In the genomic region with DNA sequence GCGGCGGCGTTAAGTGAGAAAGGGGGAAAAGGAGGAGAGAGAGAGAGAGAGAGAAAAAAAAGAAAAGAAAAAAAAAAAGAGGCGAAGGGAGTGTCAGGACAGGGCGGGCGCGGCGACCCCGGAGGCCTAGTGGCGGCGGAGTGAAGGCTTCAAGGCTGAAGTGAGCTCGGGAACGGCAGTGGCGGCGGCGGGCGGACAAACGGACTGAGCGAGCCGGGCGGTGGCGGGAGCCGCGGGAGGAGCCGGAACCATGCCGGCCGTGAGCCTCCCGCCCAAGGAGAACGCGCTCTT, we compare ENCODE assay signal across 9 mouse cellular contexts. TPM values are rescaled to one million over a fixed set of nuclear protein-coding genes. Genes with fewer than 3 reads are reported as not detected.
A peak's percentile ranks its signal among the peaks of the same experiment; 100 is the strongest.
DNase-seq lines count a peak whose midpoint lies in the region; ATAC-seq and TF ChIP-seq lines count a peak whose summit lies in the region.
"Had no signal": no experiment of that assay in that cellular context is flagged by ENCODE, and none has a peak within 500 bp of the region (broad histone marks: within the 10 kb centered on the region; RNA-seq: fewer than 3 reads in every experiment).

No protein-coding gene starts in this region.

- TF ChIP-seq POLR2A in cortical plate, adult 2 months (IDR thresholded peaks at IDR 0.05; ENCODE audit: extremely low read depth, insufficient read depth, low read length) = no peak; the same call in 1 of the 2 replicates

- peak overlapping the region; percentile 100 for H3K4me3 ChIP-seq in kidney, embryonic 14.5 days (ENCODE audit: low read length)
- H3K4me3 ChIP-seq in cortical plate, adult 2 months (ENCODE audit: insufficient read depth, low read length) = peak overlapping the region; percentile 62
- H3K4me3 ChIP-seq in midbrain, postnatal 0 days (ENCODE audit: low read depth, low read length) = peak overlapping the region; percentile 98

- peak overlapping the region; percentile 81 for H3K4me2 ChIP-seq in kidney, embryonic 14.5 days (replicated peaks; ENCODE audit: low read depth, low read length)
- peak overlapping the region; percentile 70 for H3K4me2 ChIP-seq in midbrain, postnatal 0 days (ENCODE audit: low read depth, low read length, poor library complexity, severe bottlenecking)

- H3K9me3 ChIP-seq in kidney, embryonic 14.5 days (ENCODE audit: control insufficient read depth, low read length) = no peaks in the 10 kb centered on the region
- H3K9me3 ChIP-seq in midbrain, postnatal 0 days (ENCODE audit: low read length) = no peaks in the 10 kb centered on the region

- 0% methylated on average over 17 of the region's 30 CpGs for WGBS in kidney, embryonic 14.5 days
- 0% methylated on average over 7 of the region's 30 CpGs for WGBS in midbrain, postnatal 0 days

- H3K9ac ChIP-seq in kidney, embryonic 14.5 days (ENCODE audit: low read depth, low read length) = peak overlapping the region; percentile 93
- H3K9ac ChIP-seq in midbrain, postnatal 0 days (replicated peaks; ENCODE audit: low read length, poor library complexity, severe bottlenecking) = peak overlapping the region; percentile 93

- ATAC-seq in kidney, embryonic 14.5 days (ENCODE audit: low FRiP score, low TSS enrichment) = peak; percentile 67
- ATAC-seq in inflammation-experienced regulatory T-cells, adult 6 months = peak; percentile 40
- peak; percentile 71 for ATAC-seq in midbrain, postnatal 0 days (ENCODE audit: low FRiP score)

- H3K4me1 ChIP-seq in kidney, embryonic 14.5 days (ENCODE audit: control insufficient read depth, insufficient read depth, low read length) = peaks cover 15% of the 10 kb centered on the region; the same call in 1 of the 2 replicates
- peaks cover 7% of the 10 kb centered on the region for H3K4me1 ChIP-seq in cortical plate, adult 2 months (ENCODE audit: control insufficient read depth, insufficient read depth, low read length)
- peaks cover 8% of the 10 kb centered on the region; the same call in 1 of the 2 replicates for H3K4me1 ChIP-seq in midbrain, postnatal 0 days (ENCODE audit: insufficient read depth, low read length)

- peak overlapping the region; percentile 93 for H3K27ac ChIP-seq in kidney, embryonic 14.5 days (ENCODE audit: low read depth, low read length)
- peak overlapping the region; percentile 44; the same call in 1 of the 2 replicates for H3K27ac ChIP-seq in cortical plate, adult 2 months (ENCODE audit: insufficient read depth, low read length)
- peak overlapping the region; percentile 92 for H3K27ac ChIP-seq in midbrain, postnatal 0 days (ENCODE audit: low read depth, low read length)

- DNase-seq in kidney, adult 18-20 months = no peak
- DNase-seq in midbrain, postnatal 0 days (ENCODE audit: low spot score) = no peak
- no peak for DNase-seq in adrenal gland, adult 2 months
- DNase-seq in MN1 (ENCODE audit: low spot score) = no peak
- no peak for DNase-seq in embryo, embryonic 10 days (ENCODE audit: low spot score)

- TF ChIP-seq CTCF in cortical plate, adult 2 months (IDR thresholded peaks at IDR 0.05; ENCODE audit: extremely low read depth, insufficient read depth, low read length) = no peak
- TF ChIP-seq CTCF in midbrain, postnatal 0 days (IDR thresholded peaks at IDR 0.05) = no peak

- H3K27me3 ChIP-seq in kidney, embryonic 14.5 days (ENCODE audit: control insufficient read depth, insufficient read depth, low read length) = no peaks in the 10 kb centered on the region
- H3K27me3 ChIP-seq in midbrain, postnatal 0 days (ENCODE audit: insufficient read depth, low read length) = no peaks in the 10 kb centered on the region

- no peaks in the 10 kb centered on the region for H3K36me3 ChIP-seq in kidney, embryonic 14.5 days (ENCODE audit: control insufficient read depth, insufficient read depth, low read length)
- H3K36me3 ChIP-seq in midbrain, postnatal 0 days (ENCODE audit: insufficient read depth, low read length) = no peaks in the 10 kb centered on the region

RNA-seq across cellular contexts. Expression of a gene that starts 1.1 kb away (rescaled TPM):
- polyA plus RNA-seq in kidney, embryonic 14.5 days (2014; fragmentation: Nextera tagmentation; extraction: Ambion mirVana) = 40.0 and 57.1 TPM in 2 replicates
- polyA plus RNA-seq in cortical plate, adult 2 months (2012; rRNA removed) = 20.7 and 22.2 TPM in 2 replicates
- polyA plus RNA-seq in inflammation-experienced regulatory T-cells, adult 6 months (2017; shearing (Covaris generic)) = 10 to 100 TPM; 24.0 to 37.7 (median 30.3) TPM
- 19.5 and 33.8 TPM in 2 replicates for total RNA-seq in midbrain, postnatal 0 days (2014; rRNA removed)
- polyA plus RNA-seq in midbrain, postnatal 0 days (2015; fragmentation: Nextera tagmentation; extraction: Ambion mirVana) = 26.4 and 29.7 TPM in 2 replicates
- total RNA-seq in adrenal gland, adult 2 months (2021) = 10 to 100 TPM; 39.5 to 63.8 TPM
- polyA plus RNA-seq in adrenal gland, adult 2 months (2012; rRNA removed) = 0.46 and 0.59 TPM in 2 replicates

RNA-seq across cellular contexts. Expression of a gene that starts 7.2 kb away (rescaled TPM):
- polyA plus RNA-seq in kidney, embryonic 14.5 days (2014; fragmentation: Nextera tagmentation; extraction: Ambion mirVana) = 711 and 870 TPM in 2 replicates
- polyA plus RNA-seq in cortical plate, adult 2 months (2012; rRNA removed) = 450 and 485 TPM in 2 replicates
- polyA plus RNA-seq in inflammation-experienced regulatory T-cells, adult 6 months (2017; shearing (Covaris generic)) = 100 to 1,000 TPM; 222 to 324 (median 265) TPM
- 31.5 and 36.4 TPM in 2 replicates for total RNA-seq in midbrain, postnatal 0 days (2014; rRNA removed)
- 961 and 994 TPM in 2 replicates for polyA plus RNA-seq in midbrain, postnatal 0 days (2015; fragmentation: Nextera tagmentation; extraction: Ambion mirVana)
- 100 to 1,000 TPM; 705 to 794 TPM for total RNA-seq in adrenal gland, adult 2 months (2021)
- 237 and 341 TPM in 2 replicates for polyA plus RNA-seq in adrenal gland, adult 2 months (2012; rRNA removed)

RNA-seq across cellular contexts. Expression of a gene that starts 19.5 kb away (rescaled TPM):
- 1.3 and 1.6 TPM in 2 replicates for polyA plus RNA-seq in kidney, embryonic 14.5 days (2014; fragmentation: Nextera tagmentation; extraction: Ambion mirVana)
- 0.08 TPM in 1 of 2 replicates, not detected in the other for polyA plus RNA-seq in cortical plate, adult 2 months (2012; rRNA removed)
- polyA plus RNA-seq in inflammation-experienced regulatory T-cells, adult 6 months (2017; shearing (Covaris generic)) = 1 to 10 TPM in 1 of 3 experiments, under 1 TPM in 1, not detected in 1; 0.78 to 1.2 TPM
- 0.49 TPM in 1 of 2 replicates, not detected in the other for total RNA-seq in midbrain, postnatal 0 days (2014; rRNA removed)
- polyA plus RNA-seq in midbrain, postnatal 0 days (2015; fragmentation: Nextera tagmentation; extraction: Ambion mirVana) = 0.40 and 0.49 TPM in 2 replicates
- 1,000 to 10,000 TPM in 1 of 2 experiments, 100 to 1,000 TPM in 1; 689 to 1,037 TPM for total RNA-seq in adrenal gland, adult 2 months (2021)
- 297 and 312 TPM in 2 replicates for polyA plus RNA-seq in adrenal gland, adult 2 months (2012; rRNA removed)
- total RNA-seq: left cerebral cortex, postnatal 14 days had no signal

Comparison
In these comparisons a context has a peak if more than half of its experiments do, and no peak if none do; other contexts are left out.
1. RNA of a gene that starts 1.1 kb away (polyA plus RNA-seq): 40.0 to 57.1 TPM in kidney, embryonic 14.5 days, 24.0 to 37.7 TPM in inflammation-experienced regulatory T-cells, adult 6 months, 26.4 to 29.7 TPM in midbrain, postnatal 0 days and 20.7 to 22.2 TPM in cortical plate, adult 2 months; 0.46 to 0.59 TPM in adrenal gland, adult 2 months; every median in the first group is over 10 times any median in the second.
2. RNA of a gene that starts 19.5 kb away (polyA plus RNA-seq): 297 to 312 TPM in adrenal gland, adult 2 months; 1.3 to 1.6 TPM in kidney, embryonic 14.5 days, 0.78 to 1.2 TPM in inflammation-experienced regulatory T-cells, adult 6 months, 0.40 to 0.49 TPM in midbrain, postnatal 0 days and 0.08 TPM in cortical plate, adult 2 months; every median in the first group is over 100 times any median in the second.
3. Peak in every context shown above with its lines, with median percentiles within 50 percentile points of each other: ATAC-seq, H3K27ac ChIP-seq and H3K4me3 ChIP-seq.